Mouse (Mus musculus): ENCODE data around the gene Cpn1. TPM values are rescaled to one million over a fixed set of nuclear protein-coding genes. Genes with fewer than 3 reads are reported as not detected.
A peak's percentile ranks its signal among the peaks of the same experiment; 100 is the strongest.

The Cpn1 gene
- not detected for total RNA-seq (2021)
- long read RNA-seq, experiment 1, result 0 reads
- long read RNA-seq, experiment 2, result 0 reads

GRCm38 (mm10) chr19:43986069-43986794 lies at the start of gene Cpn1:
TSS of gene Cpn1 (minus strand) at chr19:43986556.
- no peak for DNase-seq (ENCODE audit: low spot score in 2 of 2)

GRCm38 (mm10) chr19:44033396-44033795 lies 47.0 kb upstream of the Cpn1 start:
- no peak for DNase-seq (ENCODE audit: low spot score in 2 of 2)

- DNase-seq (ENCODE audit: low spot score in 2 of 2), result no peak
Observed at GRCm38 (mm10) chr19:44032046-44032744, 45.8 kb upstream of the Cpn1 start.

GRCm38 (mm10) chr19:44030024-44030423 lies 43.7 kb upstream of the Cpn1 start:
- DNase-seq (ENCODE audit: low spot score in 2 of 2), result no peak

GRCm38 (mm10) chr19:44028972-44029371 lies 42.6 kb upstream of the Cpn1 start, which contains the start of gene Cyp2c23:
TSS of gene Cyp2c23 (minus strand) at chr19:44029208.
- DNase-seq (ENCODE audit: low spot score in 2 of 2), result no peak

- no peak for DNase-seq (ENCODE audit: low spot score in 2 of 2)
Observed at GRCm38 (mm10) chr19:44026956-44027530, 40.7 kb upstream of the Cpn1 start.

DNA sequence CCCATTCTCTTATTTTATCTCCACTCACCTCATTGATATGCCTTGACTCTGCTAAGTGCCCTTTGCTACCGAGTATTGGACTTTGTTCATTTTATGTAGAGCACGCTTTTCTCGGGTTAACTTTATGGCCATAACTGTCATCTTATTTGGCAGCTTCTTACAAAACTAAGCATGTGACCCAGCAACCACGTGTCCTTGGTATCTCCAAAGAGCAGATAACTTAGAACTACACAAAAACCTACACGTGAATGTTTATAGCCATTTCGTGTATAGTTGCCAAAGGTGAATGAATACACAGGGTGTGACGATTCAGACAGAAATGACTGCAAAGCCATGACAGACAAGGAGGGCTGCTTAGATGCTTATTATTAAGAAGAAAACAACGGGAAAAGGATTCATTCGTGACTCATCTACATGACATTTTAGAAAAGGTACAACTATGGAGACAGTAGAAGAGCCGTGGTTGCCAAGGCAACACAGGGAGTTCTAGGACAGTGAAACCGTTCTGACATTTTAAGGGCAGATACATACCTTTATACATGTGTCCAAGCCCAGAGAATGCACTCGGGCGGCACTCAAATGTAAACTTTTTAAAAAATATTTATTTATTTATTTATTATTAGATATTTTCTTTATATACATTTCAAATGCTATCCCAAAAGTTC lies 38.7 kb upstream of the Cpn1 start:
- peak in 1 of 2 experiments; percentile 20 for DNase-seq (ENCODE audit: low spot score in 2 of 2)

DNA sequence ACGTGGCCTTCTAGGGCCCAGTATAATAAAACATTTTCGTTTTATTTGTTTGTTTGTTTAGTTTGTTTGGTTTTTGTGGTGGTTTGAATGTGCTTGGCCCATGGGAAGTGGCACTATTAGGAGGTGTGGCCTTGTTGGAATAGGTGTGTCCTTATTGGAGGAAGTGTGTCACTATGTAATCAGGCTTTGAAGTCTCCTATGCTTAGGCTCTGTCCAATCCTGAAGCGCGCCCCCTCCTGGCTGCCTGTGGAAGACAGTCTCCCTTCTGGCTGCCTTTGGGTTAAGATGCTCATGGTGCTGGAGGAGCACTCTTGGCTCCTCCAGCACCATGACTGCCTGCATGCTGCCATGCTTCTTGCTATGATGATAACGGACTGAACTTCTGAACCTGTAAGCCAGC lies 36.7 kb upstream of the Cpn1 start:
- DNase-seq (ENCODE audit: low spot score in 2 of 2), result no peak

GRCm38 (mm10) chr19:44021502-44021901 lies 35.1 kb upstream of the Cpn1 start:
- peak in 1 of 2 experiments; percentile 29 for DNase-seq (ENCODE audit: low spot score in 2 of 2)

DNA sequence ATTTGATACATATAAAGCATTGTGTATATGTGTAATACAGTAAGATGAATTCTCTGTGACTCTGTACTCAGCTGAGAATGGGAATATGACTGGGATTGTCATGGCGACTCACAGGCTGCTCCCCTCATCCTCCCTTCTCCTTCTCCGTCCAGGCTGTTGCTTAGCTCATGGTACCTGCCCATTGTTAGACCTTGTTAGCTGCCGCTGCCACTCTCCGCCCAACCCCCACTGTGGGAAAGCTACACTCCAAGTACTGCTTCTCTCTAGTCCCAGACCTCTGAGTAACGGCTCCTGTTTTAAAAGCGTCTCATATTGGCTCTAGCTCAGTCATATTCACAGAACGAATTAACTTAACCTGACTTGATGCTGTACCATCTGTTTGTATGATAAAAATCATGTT lies 33.4 kb upstream of the Cpn1 start:
- DNase-seq (ENCODE audit: low spot score in 2 of 2), result no peak

- DNase-seq (ENCODE audit: low spot score in 2 of 2), result no peak
Observed at GRCm38 (mm10) chr19:44013862-44014261, 27.5 kb upstream of the Cpn1 start.

DNA sequence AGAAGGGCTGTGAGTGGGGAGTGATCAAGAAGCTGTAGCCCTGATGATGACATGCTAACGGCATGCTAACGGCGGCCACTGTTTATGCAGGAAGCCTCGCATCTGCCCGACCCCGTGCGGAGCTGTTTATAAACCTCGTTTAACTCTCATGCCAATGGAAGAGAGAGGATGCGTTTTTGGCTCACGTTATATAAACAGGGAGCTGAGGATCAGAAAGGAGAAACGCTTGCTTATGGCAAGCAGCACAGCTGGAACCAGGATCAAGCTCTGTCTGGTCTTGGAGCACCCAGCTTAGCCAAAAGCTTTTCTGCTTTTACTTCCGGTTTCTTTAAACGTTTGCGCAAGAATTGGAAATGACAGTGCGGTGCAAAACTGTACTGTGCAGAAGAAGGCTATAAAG lies 22.4 kb upstream of the Cpn1 start:
- no peak for DNase-seq (ENCODE audit: low spot score in 2 of 2)

- DNase-seq (ENCODE audit: low spot score in 2 of 2), result no peak
Observed at GRCm38 (mm10) chr19:44007186-44007585, 20.8 kb upstream of the Cpn1 start.

- DNase-seq (ENCODE audit: low spot score in 2 of 2), result no peak
Observed at GRCm38 (mm10) chr19:44005025-44005424, 18.7 kb upstream of the Cpn1 start.

GRCm38 (mm10) chr19:44004261-44004660 lies 17.9 kb upstream of the Cpn1 start:
- DNase-seq (ENCODE audit: low spot score in 2 of 2), result no peak

DNA sequence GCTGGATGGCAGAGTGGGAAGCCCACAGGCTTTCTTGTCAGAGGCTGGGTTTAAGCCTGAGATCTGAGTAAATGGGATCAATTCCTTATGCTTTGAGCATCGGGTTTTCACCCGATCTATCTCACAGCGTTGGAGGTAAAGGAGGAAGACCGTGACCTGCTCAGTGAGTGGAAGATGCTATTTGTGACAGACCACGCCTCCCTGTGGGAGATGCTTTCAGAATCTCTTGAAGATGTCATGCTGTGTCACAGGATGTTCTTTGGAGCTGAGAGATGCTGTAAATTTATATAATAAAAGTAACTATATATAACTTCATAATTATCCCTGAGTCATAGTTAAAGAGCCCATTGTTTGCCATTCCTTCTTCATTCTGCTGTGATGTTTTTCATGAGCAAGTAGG lies 14.4 kb upstream of the Cpn1 start:
- no peak for DNase-seq (ENCODE audit: low spot score in 2 of 2)

DNA sequence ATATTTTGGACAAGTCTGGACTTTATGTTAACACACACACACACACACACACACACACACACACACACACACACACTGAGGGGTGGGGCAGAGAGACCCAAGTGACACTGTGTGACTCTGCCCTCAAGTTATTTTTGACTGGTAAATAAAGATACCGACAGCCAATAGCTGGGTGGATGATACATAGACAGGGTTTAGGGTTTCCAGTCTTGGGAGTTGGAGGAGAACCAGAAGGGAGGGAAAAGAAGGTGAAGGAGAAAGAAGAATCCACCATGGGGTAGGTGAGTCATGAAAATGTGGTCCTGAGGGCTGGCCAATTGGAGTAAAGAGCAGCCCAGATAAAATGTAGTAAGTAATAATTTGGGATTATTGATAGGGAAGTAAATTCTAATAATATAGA lies 13.7 kb upstream of the Cpn1 start:
- no peak for DNase-seq (ENCODE audit: low spot score in 2 of 2)

GRCm38 (mm10) chr19:43998802-43999527 lies 12.6 kb upstream of the Cpn1 start:
- no peak for DNase-seq (ENCODE audit: low spot score in 2 of 2)

DNA sequence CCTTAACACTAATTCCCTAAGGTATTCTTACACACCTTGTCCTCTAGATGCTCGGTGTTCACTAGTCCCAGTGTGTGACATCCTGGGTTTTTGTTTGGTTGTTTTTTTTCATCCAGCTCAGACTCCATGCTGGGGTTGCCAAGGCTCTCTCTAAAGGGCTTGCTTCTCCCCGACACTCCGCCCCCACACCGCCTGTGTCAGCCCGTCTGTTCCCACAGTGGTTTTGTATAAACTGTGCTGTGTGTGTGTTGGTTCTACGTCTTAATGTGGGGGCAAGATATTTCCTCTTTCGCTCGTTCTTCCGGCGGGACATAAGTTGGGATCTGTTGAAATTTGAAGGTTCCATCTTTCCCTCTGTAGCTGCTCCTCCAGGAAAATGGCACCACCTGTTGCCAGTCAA lies 11.7 kb upstream of the Cpn1 start:
- no peak for DNase-seq (ENCODE audit: low spot score in 2 of 2)

DNA sequence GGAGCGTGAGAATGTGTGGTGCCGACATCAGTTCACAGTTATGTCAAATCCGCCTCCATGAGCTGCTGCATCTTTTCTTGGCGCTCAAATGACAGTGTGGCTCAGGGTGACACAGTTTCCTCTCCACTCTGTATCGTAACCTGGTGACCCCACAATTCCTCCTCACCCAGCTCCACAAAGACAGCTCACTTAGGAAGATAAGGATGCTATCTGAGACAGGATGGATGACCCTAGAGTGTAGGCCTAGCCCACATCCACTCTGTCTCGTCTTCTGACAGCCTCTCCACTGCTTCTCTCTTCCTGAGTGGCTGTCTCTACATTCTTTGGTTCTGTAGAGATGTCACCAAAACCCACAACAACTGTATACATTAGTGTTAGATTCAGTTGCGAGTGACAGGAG lies 9.1 kb upstream of the Cpn1 start:
- DNase-seq (ENCODE audit: low spot score in 2 of 2), result no peak

DNA sequence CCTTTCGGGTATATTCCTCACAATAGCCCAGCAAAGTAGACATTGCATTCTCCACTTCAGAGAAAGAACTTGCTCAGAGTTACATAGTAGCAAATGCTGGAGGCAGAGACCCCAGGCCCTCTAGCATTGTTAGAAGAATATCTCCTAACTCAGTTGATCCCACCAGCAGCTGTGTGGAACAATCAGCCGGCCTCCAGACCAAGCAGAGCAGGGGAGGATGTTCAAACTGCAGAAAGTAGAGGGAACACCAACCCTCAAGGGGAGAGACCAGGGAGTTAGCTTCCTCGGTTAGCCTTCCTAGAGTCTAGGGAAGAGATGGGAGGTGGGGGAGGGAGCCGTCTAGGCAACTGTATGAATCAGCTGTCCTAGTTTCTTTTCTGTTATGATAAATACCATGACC lies 6.1 kb upstream of the Cpn1 start:
- no peak for DNase-seq (ENCODE audit: low spot score in 2 of 2)
